Mouse (Mus musculus) hindbrain, embryonic 15.5 days (tissue): Measurements from ENCODE around the gene Vwa7. TPM values are rescaled to one million over a fixed set of nuclear protein-coding genes. Genes with fewer than 3 reads are reported as not detected.

ENCODE experiments used
- ATAC-seq: fragments of 200-750 bp; cut with Nextera tagmentation; 2 replicates; pipeline ENCODE4 v1.8.0; 2017; ENCODE audit warnings: low read depth, moderate number of reproducible peaks, moderate TSS enrichment; ENCODE audit not compliant: low FRiP score
- H3K27ac ChIP-seq: fragments of 300-500 bp; sonication (generic); replicated peaks from 2 replicates; pipeline ENCODE4 v1.5.1; 2015; ENCODE audit warnings: mild to moderate bottlenecking, inconsistent platforms
- H3K27me3 ChIP-seq: fragments of 300-500 bp; sonication (generic); 2 replicates; pipeline ENCODE4 v1.6.1; 2015; ENCODE audit warnings: control low read depth, inconsistent platforms
- H3K36me3 ChIP-seq: fragments of 300-500 bp; sonication (generic); 2 replicates; pipeline ENCODE4 v1.6.1; 2015; ENCODE audit warnings: control low read depth, inconsistent platforms
- H3K4me1 ChIP-seq: fragments of 300-500 bp; sonication (generic); replicated peaks from 2 replicates; pipeline ENCODE4 v1.6.1; 2015; ENCODE audit warnings: control low read depth, inconsistent platforms
- H3K4me2 ChIP-seq: fragments of 300-500 bp; sonication (generic); 2 replicates; pipeline ENCODE4 v1.6.1; 2015; ENCODE audit warnings: moderate library complexity, mild to moderate bottlenecking, inconsistent platforms
- H3K4me3 ChIP-seq: fragments of 300-500 bp; sonication (generic); 2 replicates; pipeline ENCODE4 v1.5.1; 2015; ENCODE audit warnings: mild to moderate bottlenecking, inconsistent platforms
- H3K9ac ChIP-seq: fragments of 300-500 bp; sonication (generic); 2 replicates; pipeline ENCODE4 v1.6.1; 2015; ENCODE audit warnings: inconsistent platforms
- H3K9me3 ChIP-seq: fragments of 300-500 bp; sonication (generic); 2 replicates; pipeline ENCODE4 v1.6.1; 2016; ENCODE audit warnings: control low read depth, inconsistent platforms
- WGBS: fragments of 180-500 bp; shearing (Covaris S2); methylation state at CpG from one replicate; pipeline ENCODE4 v1.1.7; 2015; 5-methylcytosine and 5-hydroxymethylcytosine counted together
- polyA plus RNA-seq: library from polyadenylated mRNA; unstranded; fragments of >200 nt; fragmentation: Nextera tagmentation; extraction: Ambion mirVana; gene quantifications from 2 replicates; pipeline ENCODE4 v1.2.1, GENCODE M21; 2015

The Vwa7 gene
- polyA plus RNA-seq, 1 experiment from 2014 or later: 0.14 TPM

- H3K36me3 ChIP-seq: no peaks in the 10 kb centered on the region
- no peak for ATAC-seq
- WGBS: 90% methylated on average over 4 of the region's 4 CpGs
Observed at GRCm38 (mm10) chr17:35043794-35044193, 27.4 kb downstream of the Vwa7 start.

GRCm38 (mm10) chr17:35044904-35045806, 28.8 kb downstream of the Vwa7 start:
- Histone ChIP-seq H3K4me2 (peak overlapping the region; percentile 98), H3K9me3 (no peaks in the 10 kb centered on the region), H3K27ac (no peak overlapping the region), H3K36me3 (no peaks in the 10 kb centered on the region), H3K4me1 (peaks cover 19% of the 10 kb centered on the region), H3K27me3 (no peaks in the 10 kb centered on the region), H3K9ac (no peak overlapping the region), H3K4me3 (peak overlapping the region; percentile 63; the same call in 1 of the 2 replicates)
- ATAC-seq: no peak
- WGBS: 84% methylated on average over 7 of the region's 7 CpGs

More at GRCm38 (mm10) chr17:35043794-35044193, 27.4 kb downstream of the Vwa7 start:
- Histone ChIP-seq H3K9me3 (no peaks in the 10 kb centered on the region), H3K9ac (no peak overlapping the region), H3K4me1 (peaks cover 10% of the 10 kb centered on the region), H3K27me3 (no peaks in the 10 kb centered on the region), H3K4me2 (no peak overlapping the region), H3K4me3 (no peak overlapping the region), H3K27ac (no peak overlapping the region)

DNA sequence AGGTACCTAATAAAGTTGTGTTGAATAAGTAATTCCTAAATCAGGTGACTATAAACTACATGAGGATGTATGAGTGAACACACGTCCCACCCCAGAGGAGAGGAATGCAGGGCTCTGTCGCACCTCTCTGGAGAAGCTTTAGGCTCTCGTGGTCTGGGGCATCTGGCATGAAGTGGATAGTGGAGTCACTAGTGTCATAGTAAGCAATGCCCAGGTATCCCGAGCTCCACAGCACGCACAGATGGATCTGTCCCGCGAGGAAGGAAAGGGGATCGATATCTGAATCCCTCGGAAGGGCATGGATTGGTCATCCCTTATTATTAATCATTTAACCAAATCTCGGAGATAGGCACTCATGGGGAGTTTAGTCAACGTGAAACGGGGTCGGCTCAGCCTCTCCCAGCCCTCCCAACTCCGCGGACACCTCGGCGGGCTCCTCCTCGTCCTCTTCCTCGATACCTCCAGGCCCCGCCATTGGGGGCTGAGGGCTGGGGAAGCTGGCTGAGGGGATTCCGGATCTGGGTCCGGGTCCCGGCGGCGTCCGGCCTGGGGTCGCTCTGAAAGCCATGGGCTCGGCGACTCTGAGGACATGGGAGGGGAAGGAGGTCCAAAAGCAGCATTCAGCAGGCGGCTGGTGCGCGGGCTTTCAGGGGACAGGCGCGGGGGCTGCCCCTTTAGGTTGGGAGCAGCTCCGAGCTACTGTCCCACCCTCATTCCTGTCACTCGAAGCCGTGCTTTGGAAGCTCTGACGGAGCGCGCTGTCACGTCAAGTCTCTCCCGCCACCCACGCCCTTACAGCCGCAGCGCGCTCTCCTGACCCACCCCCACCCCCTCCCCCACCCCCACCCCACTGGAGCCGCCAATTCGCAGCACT, 29.7 kb downstream of the Vwa7 start:
- H3K4me2 ChIP-seq: peak overlapping the region; percentile 98

GRCm38 (mm10) chr17:35046681-35047455, 30.5 kb downstream of the Vwa7 start, which contains the start of gene Msh5:
TSS of gene Msh5 (minus strand) at chr17:35046745.
- WGBS: 3% methylated on average over 33 of the region's 33 CpGs
- Histone ChIP-seq H3K9ac (peak within 1 kb of the TSS; percentile 71), H3K4me1 (peaks cover 27% of the 10 kb centered on the region), H3K9me3 (no peaks in the 10 kb centered on the region), H3K27me3 (no peaks in the 10 kb centered on the region), H3K4me2 (peak within 1 kb of the TSS; percentile 98), H3K4me3 (peak within 1 kb of the TSS; percentile 63), H3K27ac (peak within 1 kb of the TSS; percentile 71), H3K36me3 (no peaks in the 10 kb centered on the region)
- peak; percentile 98 for ATAC-seq

More for the DNA sequence above, 29.7 kb downstream of the Vwa7 start:
- Histone ChIP-seq H3K27ac (peak overlapping the region; percentile 71), H3K4me1 (peaks cover 19% of the 10 kb centered on the region), H3K36me3 (no peaks in the 10 kb centered on the region), H3K27me3 (no peaks in the 10 kb centered on the region), H3K9ac (peak overlapping the region; percentile 71), H3K4me3 (peak overlapping the region; percentile 63), H3K9me3 (no peaks in the 10 kb centered on the region)
- peak; percentile 84 for ATAC-seq
- WGBS: 5% methylated on average over 48 of the region's 48 CpGs

- no peak overlapping the region for H3K27ac ChIP-seq
- ATAC-seq: no peak
- WGBS: 51% methylated on average over 1 of the region's 1 CpGs
- no peaks in the 10 kb centered on the region for H3K36me3 ChIP-seq
- H3K4me2 ChIP-seq: peak overlapping the region; percentile 0; the same call in 1 of the 2 replicates
- H3K4me3 ChIP-seq: no peak overlapping the region
- peaks cover 34% of the 10 kb centered on the region for H3K4me1 ChIP-seq
- no peaks in the 10 kb centered on the region for H3K9me3 ChIP-seq
- H3K9ac ChIP-seq: no peak overlapping the region
- H3K27me3 ChIP-seq: no peaks in the 10 kb centered on the region
Observed at GRCm38 (mm10) chr17:35047688-35048087, 31.3 kb downstream of the Vwa7 start.

GRCm38 (mm10) chr17:35048149-35048931, 32.0 kb downstream of the Vwa7 start:
- WGBS: 44% methylated on average over 11 of the region's 11 CpGs
- Histone ChIP-seq H3K4me2 (peak overlapping the region; percentile 0; the same call in 1 of the 2 replicates), H3K27ac (no peak overlapping the region), H3K4me3 (no peak overlapping the region), H3K9ac (no peak overlapping the region), H3K9me3 (no peaks in the 10 kb centered on the region), H3K36me3 (no peaks in the 10 kb centered on the region), H3K27me3 (no peaks in the 10 kb centered on the region), H3K4me1 (peaks cover 40% of the 10 kb centered on the region)
- no peak for ATAC-seq

DNA sequence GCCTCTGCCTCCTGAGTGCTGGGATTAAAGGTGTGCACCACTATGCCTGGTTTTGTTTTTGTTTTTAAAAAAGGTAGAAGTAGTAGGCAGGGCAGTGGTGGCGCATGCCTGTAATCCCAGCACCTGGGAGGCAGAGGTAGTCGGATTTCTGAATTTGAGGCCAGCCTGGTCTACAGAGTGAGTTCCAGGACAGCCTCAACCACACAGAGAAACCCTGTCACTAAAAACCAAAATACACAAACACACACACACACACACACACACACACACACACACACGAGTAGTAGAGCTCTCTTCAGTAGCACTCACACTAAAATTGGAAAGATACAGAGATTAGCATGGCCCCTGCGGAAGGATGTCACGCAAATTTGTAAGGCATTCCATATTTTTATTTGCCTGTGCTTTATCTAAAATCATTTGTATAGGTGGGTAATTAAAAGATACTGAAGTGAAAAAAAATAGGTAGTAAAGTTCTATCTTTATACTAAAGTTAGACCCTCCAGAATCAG, 32.6 kb downstream of the Vwa7 start:
- Histone ChIP-seq H3K27ac (0 out of 2 replicates have a peak overlapping the region, but pooled peaks have one; percentile 83), H3K4me2 (peak overlapping the region; percentile 60), H3K36me3 (0 out of 2 replicates have a peak, but pooled peaks cover 1% of the 10 kb centered on the region), H3K9ac (no peak overlapping the region), H3K4me1 (peaks cover 41% of the 10 kb centered on the region), H3K27me3 (no peaks in the 10 kb centered on the region), H3K4me3 (no peak overlapping the region), H3K9me3 (no peaks in the 10 kb centered on the region)
- no peak for ATAC-seq
- 82% methylated on average over 5 of the region's 5 CpGs for WGBS

DNA sequence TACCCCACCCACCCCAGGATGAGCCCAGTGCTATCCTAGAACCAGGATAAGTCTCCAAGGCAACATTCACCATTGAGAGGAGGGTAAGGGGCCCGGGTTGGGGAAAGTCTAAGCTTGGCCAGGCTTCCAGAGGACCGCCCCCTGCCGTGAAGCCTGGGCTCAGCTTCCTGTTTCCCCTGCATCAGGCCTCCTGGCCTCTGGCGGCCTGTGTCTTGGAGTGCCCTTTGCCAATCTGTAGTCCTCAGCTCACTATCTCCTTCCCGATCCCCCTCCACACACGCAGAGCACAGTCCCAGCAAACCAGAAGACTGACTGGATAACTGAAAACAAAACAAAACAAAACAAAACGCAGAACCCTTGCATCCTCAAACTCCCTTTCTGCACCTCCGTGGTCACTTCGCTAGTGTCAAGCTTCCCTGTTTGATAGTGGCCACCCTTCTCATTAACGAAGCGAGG, 33.2 kb downstream of the Vwa7 start, which contains the start of gene Clic1:
Clic1 (plus strand) TSS at position 406 of the 456 bp plus-strand sequence.
- WGBS: 5% methylated on average over 11 of the region's 11 CpGs
- Histone ChIP-seq H3K27ac (peak within 1 kb of the TSS; percentile 83), H3K4me2 (peak within 1 kb of the TSS; percentile 60), H3K4me1 (peaks cover 41% of the 10 kb centered on the region), H3K9ac (peak within 1 kb of the TSS; percentile 38), H3K27me3 (no peaks in the 10 kb centered on the region), H3K4me3 (peak within 1 kb of the TSS; percentile 36), H3K9me3 (no peaks in the 10 kb centered on the region), H3K36me3 (0 out of 2 replicates have a peak, but pooled peaks cover 5% of the 10 kb centered on the region)
- ATAC-seq: no peak

DNA sequence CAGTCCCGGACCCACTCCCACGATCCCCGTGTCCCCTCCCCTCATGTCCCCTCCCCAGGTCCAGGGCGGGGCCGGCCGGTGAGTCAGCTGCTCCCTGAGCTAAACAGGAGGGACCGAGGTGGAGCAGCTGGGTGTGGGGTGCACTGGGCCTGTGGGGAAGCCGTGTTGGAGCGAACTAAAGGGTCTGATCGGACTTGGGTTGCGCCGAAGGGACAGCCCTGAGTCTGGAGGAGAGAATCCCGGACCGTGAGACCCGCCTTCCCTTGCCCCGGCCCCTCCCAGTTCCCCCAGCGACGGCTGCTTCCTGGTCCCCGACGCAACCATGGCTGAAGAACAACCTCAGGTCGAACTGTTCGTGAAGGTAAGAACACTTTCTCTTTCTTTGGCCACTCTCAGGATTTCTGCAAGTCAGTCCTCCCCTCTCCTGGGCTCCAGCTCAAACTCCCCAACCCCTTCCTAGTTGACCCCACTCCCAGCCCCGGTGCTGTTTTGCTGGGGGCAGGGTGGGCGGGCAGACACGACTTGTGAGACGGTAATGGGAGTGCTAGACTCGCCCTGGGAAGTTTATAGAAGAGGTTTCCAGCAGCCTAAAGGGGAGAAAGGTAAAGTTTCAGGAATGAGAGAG, 33.9 kb downstream of the Vwa7 start:
- Histone ChIP-seq H3K27me3 (no peaks in the 10 kb centered on the region), H3K27ac (peak overlapping the region; percentile 83), H3K9me3 (no peaks in the 10 kb centered on the region), H3K4me3 (peak overlapping the region; percentile 36), H3K36me3 (0 out of 2 replicates have a peak, but pooled peaks cover 5% of the 10 kb centered on the region), H3K4me1 (peaks cover 41% of the 10 kb centered on the region), H3K4me2 (peak overlapping the region; percentile 60), H3K9ac (peak overlapping the region; percentile 38)
- no peak for ATAC-seq
- WGBS: 1% methylated on average over 27 of the region's 27 CpGs
